Mouse (Mus musculus): ENCODE data around the gene Iqgap2. TPM values are rescaled to one million over a fixed set of nuclear protein-coding genes. Genes with fewer than 3 reads are reported as not detected.

Gene Iqgap2
- polyA plus RNA-seq, 1 experiment from 2014 or later = 10.5 TPM

- Histone ChIP-seq H3K4me3 (no peak overlapping the region), H3K9me3 (no peaks in the 10 kb centered on the region), H3K4me1 (replicated peaks) (no peaks in the 10 kb centered on the region), H3K27ac (no peak overlapping the region), H3K36me3 (peaks cover 51% of the 10 kb centered on the region), H3K27me3 (ENCODE audit: insufficient read depth, poor library complexity, severe bottlenecking) (no peaks in the 10 kb centered on the region)
- 82% methylated on average over 2 of the region's 2 CpGs for WGBS
- no peak for DNase-seq (ENCODE audit: low spot score)
Observed at GRCm38 (mm10) chr13:95630747-95631146, 261.0 kb downstream of the Iqgap2 start.

- H3K27me3 ChIP-seq (ENCODE audit: insufficient read depth, poor library complexity, severe bottlenecking) = no peaks in the 10 kb centered on the region
- no peaks in the 10 kb centered on the region for H3K4me1 ChIP-seq (replicated peaks)
- no peak overlapping the region for H3K27ac ChIP-seq
- 87% methylated on average over 10 of the region's 10 CpGs for WGBS
- DNase-seq (ENCODE audit: low spot score) = no peak
- peaks cover 45% of the 10 kb centered on the region for H3K36me3 ChIP-seq
- no peaks in the 10 kb centered on the region for H3K9me3 ChIP-seq
- no peak overlapping the region for H3K4me3 ChIP-seq
Observed at GRCm38 (mm10) chr13:95629751-95630150, 262.0 kb downstream of the Iqgap2 start.

- Histone ChIP-seq H3K4me3 (no peak overlapping the region), H3K27ac (no peak overlapping the region), H3K27me3 (ENCODE audit: insufficient read depth, poor library complexity, severe bottlenecking) (no peaks in the 10 kb centered on the region), H3K4me1 (replicated peaks) (peaks cover 9% of the 10 kb centered on the region), H3K9me3 (no peaks in the 10 kb centered on the region), H3K36me3 (peaks cover 33% of the 10 kb centered on the region)
- 67% methylated on average over 7 of the region's 7 CpGs for WGBS
- no peak for DNase-seq (ENCODE audit: low spot score)
Observed at GRCm38 (mm10) chr13:95626696-95627095, 265.0 kb downstream of the Iqgap2 start.

- H3K27me3 ChIP-seq (ENCODE audit: insufficient read depth, poor library complexity, severe bottlenecking) = no peaks in the 10 kb centered on the region
- H3K9me3 ChIP-seq = no peaks in the 10 kb centered on the region
- no peak overlapping the region for H3K4me3 ChIP-seq
- no peak for DNase-seq (ENCODE audit: low spot score)
- WGBS = 70% methylated on average over 3 of the region's 3 CpGs
- peaks cover 20% of the 10 kb centered on the region for H3K4me1 ChIP-seq (replicated peaks)
- H3K27ac ChIP-seq = no peak overlapping the region
- H3K36me3 ChIP-seq = peaks cover 6% of the 10 kb centered on the region
Observed at GRCm38 (mm10) chr13:95623042-95623441, 268.7 kb downstream of the Iqgap2 start.

- H3K27ac ChIP-seq = no peak overlapping the region
- no peaks in the 10 kb centered on the region for H3K9me3 ChIP-seq
- 87% methylated on average over 3 of the region's 3 CpGs for WGBS
- H3K36me3 ChIP-seq = no peaks in the 10 kb centered on the region
- no peak overlapping the region for H3K4me3 ChIP-seq
- no peak for DNase-seq (ENCODE audit: low spot score)
- peaks cover 26% of the 10 kb centered on the region for H3K4me1 ChIP-seq (replicated peaks)
- H3K27me3 ChIP-seq (ENCODE audit: insufficient read depth, poor library complexity, severe bottlenecking) = no peaks in the 10 kb centered on the region
Observed at GRCm38 (mm10) chr13:95621563-95621962, 270.2 kb downstream of the Iqgap2 start.

- DNase-seq (ENCODE audit: low spot score) = no peak
- H3K4me1 ChIP-seq (replicated peaks) = peaks cover 49% of the 10 kb centered on the region
- H3K27ac ChIP-seq = peak overlapping the region; percentile 97
Observed at GRCm38 (mm10) chr13:95618859-95619258, 272.9 kb downstream of the Iqgap2 start.

GRCm38 (mm10) chr13:95618309-95618712, 273.4 kb downstream of the Iqgap2 start, which contains the start of gene F2r:
TSS of gene F2r (minus strand) at chr13:95618487.
- no peaks in the 10 kb centered on the region for H3K27me3 ChIP-seq (ENCODE audit: insufficient read depth, poor library complexity, severe bottlenecking)
- DNase-seq (ENCODE audit: low spot score) = peak; percentile 89
- under 1% methylated on average over 42 of the region's 42 CpGs for WGBS

More at GRCm38 (mm10) chr13:95618859-95619258, 272.9 kb downstream of the Iqgap2 start:
- Histone ChIP-seq H3K27me3 (ENCODE audit: insufficient read depth, poor library complexity, severe bottlenecking) (no peaks in the 10 kb centered on the region), H3K36me3 (peaks cover 21% of the 10 kb centered on the region), H3K9me3 (no peaks in the 10 kb centered on the region), H3K4me3 (peak overlapping the region; percentile 77)
- WGBS = 10% methylated on average over 13 of the region's 13 CpGs

GRCm38 (mm10) chr13:95617671-95618171, 274.0 kb downstream of the Iqgap2 start:
- Histone ChIP-seq H3K27me3 (ENCODE audit: insufficient read depth, poor library complexity, severe bottlenecking) (no peaks in the 10 kb centered on the region), H3K4me3 (peak overlapping the region; percentile 77), H3K4me1 (replicated peaks) (peaks cover 46% of the 10 kb centered on the region), H3K9me3 (no peaks in the 10 kb centered on the region), H3K36me3 (peaks cover 32% of the 10 kb centered on the region), H3K27ac (peak overlapping the region; percentile 97)
- DNase-seq (ENCODE audit: low spot score) = peak; percentile 54
- under 1% methylated on average over 21 of the region's 21 CpGs for WGBS

More at GRCm38 (mm10) chr13:95618309-95618712, 273.4 kb downstream of the Iqgap2 start, which contains the start of gene F2r:
- Histone ChIP-seq H3K27ac (peak within 1 kb of the TSS; percentile 97), H3K4me3 (peak within 1 kb of the TSS; percentile 77), H3K4me1 (replicated peaks) (peaks cover 49% of the 10 kb centered on the region), H3K9me3 (no peaks in the 10 kb centered on the region), H3K36me3 (peaks cover 26% of the 10 kb centered on the region)

GRCm38 (mm10) chr13:95617082-95617670, 274.5 kb downstream of the Iqgap2 start:
- H3K4me1 ChIP-seq (replicated peaks) = peaks cover 40% of the 10 kb centered on the region
- peaks cover 37% of the 10 kb centered on the region for H3K36me3 ChIP-seq
- peak overlapping the region; percentile 77 for H3K4me3 ChIP-seq
- H3K9me3 ChIP-seq = no peaks in the 10 kb centered on the region
- no peaks in the 10 kb centered on the region for H3K27me3 ChIP-seq (ENCODE audit: insufficient read depth, poor library complexity, severe bottlenecking)
- 11% methylated on average over 17 of the region's 17 CpGs for WGBS
- peak; percentile 34 for DNase-seq (ENCODE audit: low spot score)
- peak overlapping the region; percentile 97 for H3K27ac ChIP-seq

GRCm38 (mm10) chr13:95616512-95616911, 275.2 kb downstream of the Iqgap2 start:
- DNase-seq (ENCODE audit: low spot score) = no peak
- peaks cover 44% of the 10 kb centered on the region for H3K36me3 ChIP-seq
- H3K9me3 ChIP-seq = no peaks in the 10 kb centered on the region
- peak overlapping the region; percentile 77 for H3K4me3 ChIP-seq
- no peaks in the 10 kb centered on the region for H3K27me3 ChIP-seq (ENCODE audit: insufficient read depth, poor library complexity, severe bottlenecking)
- peaks cover 42% of the 10 kb centered on the region for H3K4me1 ChIP-seq (replicated peaks)
- peak overlapping the region; percentile 97 for H3K27ac ChIP-seq
- 75% methylated on average over 11 of the region's 11 CpGs for WGBS

GRCm38 (mm10) chr13:95614757-95615156, 277.0 kb downstream of the Iqgap2 start:
- Histone ChIP-seq H3K36me3 (peaks cover 62% of the 10 kb centered on the region), H3K4me1 (replicated peaks) (peaks cover 42% of the 10 kb centered on the region), H3K4me3 (no peak overlapping the region), H3K9me3 (no peaks in the 10 kb centered on the region), H3K27ac (0 out of 2 replicates have a peak overlapping the region, but pooled peaks have one; percentile 25), H3K27me3 (ENCODE audit: insufficient read depth, poor library complexity, severe bottlenecking) (no peaks in the 10 kb centered on the region)
- 67% methylated on average over 6 of the region's 6 CpGs for WGBS
- no peak for DNase-seq (ENCODE audit: low spot score)

GRCm38 (mm10) chr13:95612243-95612642, 279.5 kb downstream of the Iqgap2 start:
- WGBS = 91% methylated on average over 10 of the region's 10 CpGs
- no peaks in the 10 kb centered on the region for H3K27me3 ChIP-seq (ENCODE audit: insufficient read depth, poor library complexity, severe bottlenecking)
- peaks cover 82% of the 10 kb centered on the region for H3K36me3 ChIP-seq
- no peak overlapping the region for H3K27ac ChIP-seq
- H3K4me3 ChIP-seq = no peak overlapping the region
- peaks cover 31% of the 10 kb centered on the region for H3K4me1 ChIP-seq (replicated peaks)
- DNase-seq (ENCODE audit: low spot score) = no peak
- H3K9me3 ChIP-seq = no peaks in the 10 kb centered on the region

- H3K4me3 ChIP-seq = no peak overlapping the region
- peaks cover 28% of the 10 kb centered on the region for H3K4me1 ChIP-seq (replicated peaks)
- DNase-seq (ENCODE audit: low spot score) = no peak
- no peak overlapping the region for H3K27ac ChIP-seq
- no peaks in the 10 kb centered on the region for H3K27me3 ChIP-seq (ENCODE audit: insufficient read depth, poor library complexity, severe bottlenecking)
- H3K9me3 ChIP-seq = no peaks in the 10 kb centered on the region
- WGBS = 77% methylated on average over 4 of the region's 4 CpGs
- peaks cover 87% of the 10 kb centered on the region for H3K36me3 ChIP-seq
Observed at GRCm38 (mm10) chr13:95611752-95612151, 280.0 kb downstream of the Iqgap2 start.
